Mouse (Mus musculus): ENCODE data around the gene Ccin.
A peak's percentile ranks its signal among the peaks of the same experiment; 100 is the strongest.

The Ccin gene

GRCm38 (mm10) chr4:43983181-43983580 is at the start of gene Ccin:
Ccin (plus strand) TSS chr4:43983483.
- DNase-seq (ENCODE audit: inconsistent ontology term), result no peak

GRCm38 (mm10) chr4:43936186-43936585 is 47.1 kb upstream of the Ccin start:
- DNase-seq (ENCODE audit: inconsistent ontology term), result no peak

- no peak for DNase-seq (ENCODE audit: inconsistent ontology term)
These were observed 46.3 kb upstream of the Ccin start for GRCm38 (mm10) chr4:43936749-43937674.

- DNase-seq (ENCODE audit: inconsistent ontology term), result no peak
These were observed 42.0 kb upstream of the Ccin start for GRCm38 (mm10) chr4:43941315-43941714.

GRCm38 (mm10) chr4:43942421-43942820 is 40.9 kb upstream of the Ccin start:
- DNase-seq (ENCODE audit: inconsistent ontology term), result no peak

GRCm38 (mm10) chr4:43947571-43947970 is 35.7 kb upstream of the Ccin start:
- peak; percentile 61 for DNase-seq (ENCODE audit: inconsistent ontology term)

- peak; percentile 93 for DNase-seq (ENCODE audit: inconsistent ontology term)
These were observed 25.9 kb upstream of the Ccin start, which contains the start of gene Glipr2 for GRCm38 (mm10) chr4:43957292-43957845. Glipr2 (plus strand) TSS chr4:43957401.

GRCm38 (mm10) chr4:43957846-43958461 is 25.3 kb upstream of the Ccin start:
- peak; percentile 78 for DNase-seq (ENCODE audit: inconsistent ontology term)

- no peak for DNase-seq (ENCODE audit: inconsistent ontology term)
These were observed 23.6 kb upstream of the Ccin start for GRCm38 (mm10) chr4:43959523-43960179.

GRCm38 (mm10) chr4:43960207-43960606 is 23.1 kb upstream of the Ccin start:
- no peak for DNase-seq (ENCODE audit: inconsistent ontology term)

GRCm38 (mm10) chr4:43964326-43964833 is 18.9 kb upstream of the Ccin start:
- DNase-seq (ENCODE audit: inconsistent ontology term), result peak; percentile 52

GRCm38 (mm10) chr4:43964951-43965684 is 18.2 kb upstream of the Ccin start:
- peak; percentile 74 for DNase-seq (ENCODE audit: inconsistent ontology term)

GRCm38 (mm10) chr4:43965856-43966535 is 17.3 kb upstream of the Ccin start:
- no peak for DNase-seq (ENCODE audit: inconsistent ontology term)

GRCm38 (mm10) chr4:43968650-43969049 is 14.6 kb upstream of the Ccin start:
- peak; percentile 71 for DNase-seq (ENCODE audit: inconsistent ontology term)

- peak; percentile 65 for DNase-seq (ENCODE audit: inconsistent ontology term)
These were observed 13.9 kb upstream of the Ccin start for GRCm38 (mm10) chr4:43969373-43969772.

GRCm38 (mm10) chr4:43970393-43971330 is 12.6 kb upstream of the Ccin start:
- DNase-seq (ENCODE audit: inconsistent ontology term), result no peak

- DNase-seq (ENCODE audit: inconsistent ontology term), result no peak
These were observed 11.6 kb upstream of the Ccin start for GRCm38 (mm10) chr4:43971541-43972136.

- peak; percentile 95 for DNase-seq (ENCODE audit: inconsistent ontology term)
These were observed 11.1 kb upstream of the Ccin start for GRCm38 (mm10) chr4:43972137-43972591.

- peak; percentile 61 for DNase-seq (ENCODE audit: inconsistent ontology term)
These were observed 9.7 kb upstream of the Ccin start for GRCm38 (mm10) chr4:43973526-43973981.

Measured in Muller cell, postnatal 12 days (primary cell).